Mouse (Mus musculus) thymus, postnatal 0 days (tissue): ENCODE results near the gene P3h2. TPM values are rescaled to one million over a fixed set of nuclear protein-coding genes. Genes with fewer than 3 reads are reported as not detected.

Experiments used
- DNase-seq: peaks from one replicate; pipeline ENCODE4 v3.0.0-alpha.2; 2015; ENCODE audit warnings: low spot score
- polyA plus RNA-seq: library from polyadenylated mRNA; unstranded; fragments of >200 nt; fragmentation: Nextera tagmentation; extraction: Ambion mirVana; gene quantifications from 2 replicates; pipeline ENCODE4 v1.2.1, GENCODE M21; 2015

Gene P3h2
- polyA plus RNA-seq, result 0.65 and 0.81 TPM in 2 replicates

GRCm38 (mm10) chr16:26105115-26105974 lies at the start of gene P3h2:
Gene P3h2, minus strand, starts transcription at chr16:26105784.
- DNase-seq, result no peak

GRCm38 (mm10) chr16:26152258-26152657 lies 46.7 kb upstream of the P3h2 start:
- no peak for DNase-seq

GRCm38 (mm10) chr16:26150943-26151342 lies 45.4 kb upstream of the P3h2 start:
- DNase-seq, result no peak

- no peak for DNase-seq
Observed at GRCm38 (mm10) chr16:26146853-26147252, 41.3 kb upstream of the P3h2 start.

GRCm38 (mm10) chr16:26131126-26131525 lies 25.5 kb upstream of the P3h2 start:
- no peak for DNase-seq

- DNase-seq, result no peak
Observed at GRCm38 (mm10) chr16:26106618-26107017, 1.0 kb upstream of the P3h2 start.

- no peak for DNase-seq
Observed at GRCm38 (mm10) chr16:26106041-26106617, 545 bp upstream of the P3h2 start.

GRCm38 (mm10) chr16:26104274-26104673 lies 1.3 kb downstream of the P3h2 start:
- DNase-seq, result no peak

GRCm38 (mm10) chr16:26102856-26103255 lies 2.7 kb downstream of the P3h2 start:
- DNase-seq, result no peak

GRCm38 (mm10) chr16:26100167-26100566 lies 5.4 kb downstream of the P3h2 start:
- no peak for DNase-seq

- no peak for DNase-seq
Observed at GRCm38 (mm10) chr16:26095696-26096284, 9.8 kb downstream of the P3h2 start.

- no peak for DNase-seq
Observed at GRCm38 (mm10) chr16:26093888-26094287, 11.7 kb downstream of the P3h2 start.

- DNase-seq, result no peak
Observed at GRCm38 (mm10) chr16:26088976-26089375, 16.6 kb downstream of the P3h2 start.

GRCm38 (mm10) chr16:26088240-26088639 lies 17.3 kb downstream of the P3h2 start:
- DNase-seq, result no peak

- DNase-seq, result no peak
Observed at GRCm38 (mm10) chr16:26086955-26087354, 18.6 kb downstream of the P3h2 start.

GRCm38 (mm10) chr16:26085160-26085559 lies 20.4 kb downstream of the P3h2 start:
- no peak for DNase-seq

GRCm38 (mm10) chr16:26082831-26083230 lies 22.8 kb downstream of the P3h2 start:
- DNase-seq, result no peak

GRCm38 (mm10) chr16:26082391-26082790 lies 23.2 kb downstream of the P3h2 start:
- no peak for DNase-seq

GRCm38 (mm10) chr16:26078923-26079351 lies 26.6 kb downstream of the P3h2 start:
- no peak for DNase-seq

GRCm38 (mm10) chr16:26078100-26078422 lies 27.5 kb downstream of the P3h2 start:
- no peak for DNase-seq

GRCm38 (mm10) chr16:26077246-26078099 lies 28.1 kb downstream of the P3h2 start:
- no peak for DNase-seq

- DNase-seq, result no peak
Observed at GRCm38 (mm10) chr16:26075063-26075462, 30.5 kb downstream of the P3h2 start.
